Mouse (Mus musculus) megakaryocyte, embryonic 14.5 days (primary cell): ENCODE results near the gene Nags. TPM values are rescaled to one million over a fixed set of nuclear protein-coding genes. Genes with fewer than 3 reads are reported as not detected.

Experiments used
- H3K27me3 ChIP-seq: replicated peaks from 2 replicates; pipeline ENCODE3; 2012; ENCODE audit warnings: inconsistent platforms
- H3K36me3 ChIP-seq: replicated peaks from 2 replicates; pipeline ENCODE3; 2012; ENCODE audit warnings: low read length, inconsistent platforms, mixed read lengths
- H3K4me1 ChIP-seq: 2 replicates; pipeline ENCODE4 v1.6.1; 2012; ENCODE audit warnings: inconsistent platforms
- H3K4me3 ChIP-seq: replicated peaks from 2 replicates; pipeline ENCODE3; 2012; ENCODE audit warnings: moderate library complexity, mild to moderate bottlenecking, inconsistent platforms
- H3K9me3 ChIP-seq: 2 replicates; pipeline ENCODE4 v1.6.1; 2012; ENCODE audit warnings: inconsistent platforms
- FLI1 ChIP-seq: IDR thresholded peaks from 2 replicates; pipeline ENCODE4 v1.6.1; 2012; ENCODE audit warnings: low read length, inconsistent platforms, mixed read lengths
- GATA1 ChIP-seq: IDR thresholded peaks from 3 replicates; pipeline ENCODE4 v1.6.1; 2012; ENCODE audit warnings: mixed read lengths, low read length, inconsistent platforms, borderline replicate concordance
- polyA plus RNA-seq: library from polyadenylated mRNA; stranded (reverse); fragments of >175 nt; gene quantifications from 2 replicates; pipeline ENCODE4 v1.2.3, GENCODE M21; 2012; ENCODE audit warnings: low replicate concordance; ENCODE audit not compliant: insufficient read depth

The Nags gene
- polyA plus RNA-seq: not detected in 2 replicates

- peaks cover 70% of the 10 kb centered on the region for H3K27me3 ChIP-seq
- TF ChIP-seq GATA1 (no peak), FLI1 (no peak)
- H3K9me3 ChIP-seq: no peaks in the 10 kb centered on the region
- peak within 1 kb of the TSS; percentile 85 for H3K4me3 ChIP-seq
- H3K4me1 ChIP-seq: peaks cover 33% of the 10 kb centered on the region
- no peaks in the 10 kb centered on the region for H3K36me3 ChIP-seq
These were observed at the start of gene Nags for GRCm38 (mm10) chr11:102145471-102146001. Nags (plus strand) TSS chr11:102145513.

GRCm38 (mm10) chr11:102095676-102096075 is 49.6 kb upstream of the Nags start:
- Histone ChIP-seq H3K27me3 (peaks cover 83% of the 10 kb centered on the region), H3K9me3 (no peaks in the 10 kb centered on the region), H3K4me3 (no peak overlapping the region), H3K4me1 (peaks cover 45% of the 10 kb centered on the region), H3K36me3 (no peaks in the 10 kb centered on the region)
- no peak for TF ChIP-seq FLI1
- no peak for TF ChIP-seq GATA1

GRCm38 (mm10) chr11:102096446-102096845 is 48.9 kb upstream of the Nags start:
- H3K4me3 ChIP-seq: peak overlapping the region; percentile 87
- no peaks in the 10 kb centered on the region for H3K9me3 ChIP-seq
- peaks cover 89% of the 10 kb centered on the region for H3K27me3 ChIP-seq
- peaks cover 49% of the 10 kb centered on the region for H3K4me1 ChIP-seq
- H3K36me3 ChIP-seq: no peaks in the 10 kb centered on the region
- TF ChIP-seq FLI1: no peak
- no peak for TF ChIP-seq GATA1

GRCm38 (mm10) chr11:102096887-102097391 is 48.4 kb upstream of the Nags start:
- Histone ChIP-seq H3K9me3 (no peaks in the 10 kb centered on the region), H3K4me3 (peak overlapping the region; percentile 87), H3K36me3 (no peaks in the 10 kb centered on the region), H3K27me3 (peaks cover 89% of the 10 kb centered on the region), H3K4me1 (peaks cover 51% of the 10 kb centered on the region)
- TF ChIP-seq FLI1 (no peak), GATA1 (no peak)

- Histone ChIP-seq H3K9me3 (no peaks in the 10 kb centered on the region), H3K4me3 (no peak within 1 kb of the TSS), H3K4me1 (peaks cover 59% of the 10 kb centered on the region), H3K36me3 (no peaks in the 10 kb centered on the region), H3K27me3 (peaks cover 92% of the 10 kb centered on the region)
- TF ChIP-seq GATA1: no peak
- no peak for TF ChIP-seq FLI1
These were observed 44.1 kb upstream of the Nags start, which contains the start of gene Ppy for GRCm38 (mm10) chr11:102101219-102101618. Ppy (minus strand) TSS chr11:102101319.

- TF ChIP-seq GATA1: no peak
- TF ChIP-seq FLI1: no peak
These were observed 42.6 kb upstream of the Nags start for GRCm38 (mm10) chr11:102102485-102103258.

GRCm38 (mm10) chr11:102106911-102107310 is 38.4 kb upstream of the Nags start:
- peaks cover 24% of the 10 kb centered on the region for H3K4me1 ChIP-seq
- H3K36me3 ChIP-seq: no peaks in the 10 kb centered on the region
- peaks cover 7% of the 10 kb centered on the region; the same call in 1 of the 2 replicates for H3K9me3 ChIP-seq
- peaks cover 93% of the 10 kb centered on the region for H3K27me3 ChIP-seq
- TF ChIP-seq GATA1 (no peak), FLI1 (no peak)
- no peak overlapping the region for H3K4me3 ChIP-seq

More at GRCm38 (mm10) chr11:102102485-102103258, 42.6 kb upstream of the Nags start:
- no peaks in the 10 kb centered on the region for H3K9me3 ChIP-seq
- peaks cover 95% of the 10 kb centered on the region for H3K27me3 ChIP-seq
- no peak overlapping the region for H3K4me3 ChIP-seq
- H3K36me3 ChIP-seq: no peaks in the 10 kb centered on the region
- peaks cover 51% of the 10 kb centered on the region for H3K4me1 ChIP-seq

- H3K36me3 ChIP-seq: no peaks in the 10 kb centered on the region
- TF ChIP-seq GATA1 (no peak), FLI1 (no peak)
- peaks cover 87% of the 10 kb centered on the region for H3K27me3 ChIP-seq
- H3K9me3 ChIP-seq: peaks cover 7% of the 10 kb centered on the region; the same call in 1 of the 2 replicates
- no peak within 1 kb of the TSS for H3K4me3 ChIP-seq
- H3K4me1 ChIP-seq: peaks cover 15% of the 10 kb centered on the region
These were observed 37.6 kb upstream of the Nags start, which contains the start of gene Pyy for GRCm38 (mm10) chr11:102107732-102108131. Pyy (minus strand) TSS chr11:102107832.

- H3K9me3 ChIP-seq: peaks cover 7% of the 10 kb centered on the region; the same call in 1 of the 2 replicates
These were observed 33.7 kb upstream of the Nags start for GRCm38 (mm10) chr11:102111576-102111975.

GRCm38 (mm10) chr11:102116241-102116640 is 29.1 kb upstream of the Nags start:
- Histone ChIP-seq H3K4me3 (no peak overlapping the region), H3K27me3 (peaks cover 46% of the 10 kb centered on the region), H3K9me3 (peaks cover 12% of the 10 kb centered on the region), H3K4me1 (no peaks in the 10 kb centered on the region), H3K36me3 (no peaks in the 10 kb centered on the region)
- TF ChIP-seq GATA1 (no peak), FLI1 (no peak)

More at GRCm38 (mm10) chr11:102111576-102111975, 33.7 kb upstream of the Nags start:
- H3K36me3 ChIP-seq: no peaks in the 10 kb centered on the region
- TF ChIP-seq FLI1 (no peak), GATA1 (no peak)
- no peak overlapping the region for H3K4me3 ChIP-seq
- H3K27me3 ChIP-seq: peaks cover 73% of the 10 kb centered on the region
- H3K4me1 ChIP-seq: peaks cover 6% of the 10 kb centered on the region; the same call in 1 of the 2 replicates
